Mouse (Mus musculus) C2C12 (cell line): ENCODE data around the gene Reep6.

Source experiments
- CTCF ChIP-seq: IDR thresholded peaks from one replicate; pipeline ENCODE4 v1.5.1; 2011; ENCODE audit not compliant: control insufficient read depth, insufficient read depth, insufficient read length
- USF1 ChIP-seq: IDR thresholded peaks from one replicate; pipeline ENCODE4 v1.6.1; 2011; ENCODE audit warnings: low read depth, mild to moderate bottlenecking, control low read depth, moderate library complexity

DNA sequence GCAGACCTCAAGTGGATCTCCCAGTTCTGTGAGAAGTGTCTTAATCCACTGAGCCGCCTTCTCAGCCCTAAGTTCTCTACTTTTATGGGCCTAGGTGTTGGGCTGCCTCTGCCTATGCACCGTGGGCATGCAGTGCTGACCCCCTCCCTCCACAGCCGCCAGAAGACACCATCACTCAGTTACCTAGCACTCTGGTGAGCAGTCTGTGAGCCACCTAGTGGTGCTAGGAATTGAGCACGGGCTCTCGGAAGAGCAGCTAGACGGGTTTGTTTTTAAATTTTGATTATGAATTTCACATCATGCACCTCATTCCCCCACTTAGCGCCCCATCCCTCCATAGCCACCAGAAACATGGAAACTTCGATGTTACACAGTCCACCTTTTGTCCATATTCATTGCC, 41.1 kb upstream of the Reep6 start:
- no peak for TF ChIP-seq CTCF
- no peak for TF ChIP-seq USF1
